Mouse (Mus musculus): ENCODE measurements around the gene Pyy.

Gene Pyy

GRCm38 (mm10) chr11:102096887-102097391 is 10.7 kb downstream of the Pyy start:
- intact Hi-C loops (cut with DNase I) = loop anchor here (5.0 kb wide), 1 partner anchor 35 kb away; no protein-coding TSS in a partner anchor

DNA sequence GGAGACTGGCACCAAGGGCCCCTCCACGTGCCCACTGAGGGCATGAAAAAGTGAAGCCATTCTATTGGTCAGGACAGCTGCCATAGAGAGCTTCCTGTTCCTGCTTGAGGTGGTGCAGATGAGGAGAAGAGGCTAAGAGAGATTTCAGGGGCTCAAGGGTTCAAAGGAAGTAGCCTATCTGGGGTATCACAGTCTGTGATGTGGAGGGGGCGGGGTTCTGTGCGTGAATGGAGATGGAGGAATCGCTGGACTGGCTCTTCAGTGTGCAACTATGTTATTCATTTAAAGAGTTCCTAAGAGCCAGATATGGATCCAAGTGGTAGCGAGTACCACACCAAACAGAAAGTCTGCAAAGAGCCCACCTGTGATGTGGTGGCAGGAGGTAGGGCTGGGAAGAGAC is 11.2 kb downstream of the Pyy start:
- intact Hi-C loops (cut with DNase I) = loop anchor here (5.0 kb wide), 1 partner anchor 34 kb away; no protein-coding TSS in a partner anchor

DNA sequence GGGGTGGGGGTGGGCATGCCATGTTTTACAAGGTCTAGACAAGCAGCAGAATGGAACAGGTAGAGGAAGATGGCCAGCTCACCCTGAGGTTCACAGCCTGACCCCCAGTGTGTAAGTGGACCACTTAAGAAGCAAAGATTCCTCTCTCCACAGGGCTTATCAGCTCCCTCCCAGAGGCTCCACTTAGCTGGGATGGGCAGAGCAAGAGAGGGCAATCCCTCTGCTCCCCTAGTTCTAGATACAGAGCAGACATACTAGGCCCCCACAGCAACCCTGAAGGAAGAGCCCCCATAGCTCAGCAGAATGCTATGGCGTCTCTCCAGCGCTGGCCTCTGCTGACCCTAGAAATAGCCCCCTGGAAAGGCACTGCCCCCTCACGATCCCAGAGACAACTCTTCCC is 12.0 kb downstream of the Pyy start:
- intact Hi-C loops (cut with DNase I) = loop anchor here (5.0 kb wide), 1 partner anchor 33 kb away; no protein-coding TSS in a partner anchor

DNA sequence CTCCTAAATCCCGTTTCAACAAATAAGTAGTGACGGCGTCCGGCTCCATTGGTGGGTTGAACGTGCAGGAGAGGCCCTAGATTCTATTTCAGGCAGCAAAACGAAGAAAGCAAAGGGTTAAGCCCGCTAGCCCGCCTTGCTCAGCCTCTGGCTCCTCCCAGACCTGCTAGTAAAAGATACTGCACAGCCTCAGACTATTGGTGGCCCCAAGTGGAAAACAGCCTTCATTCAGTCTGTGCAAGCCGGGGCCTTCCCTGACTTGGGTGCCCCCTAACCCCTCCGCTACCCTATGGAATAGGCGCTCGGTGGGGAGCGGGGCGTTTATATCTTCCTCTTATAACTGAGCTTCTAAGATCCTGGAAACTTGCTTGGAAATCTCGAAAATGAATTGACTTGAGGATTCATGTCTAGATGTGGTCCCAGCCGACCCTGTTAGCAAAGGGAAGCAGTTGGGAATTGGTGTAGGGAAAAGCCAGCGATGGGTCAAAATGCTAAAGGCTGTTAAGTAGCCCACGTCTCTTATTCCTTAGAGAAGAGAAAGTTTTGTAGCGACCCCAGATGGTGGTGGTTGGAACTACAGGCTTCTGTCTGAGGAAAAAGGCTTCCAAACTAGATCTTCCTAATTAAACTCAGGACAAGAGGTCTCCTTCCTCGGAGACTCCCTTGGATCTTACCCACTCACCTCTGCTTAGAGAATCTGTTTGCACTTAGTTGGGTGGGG is 18.4 kb downstream of the Pyy start:
- intact Hi-C loops (cut with DNase I) = no loop called here

DNA sequence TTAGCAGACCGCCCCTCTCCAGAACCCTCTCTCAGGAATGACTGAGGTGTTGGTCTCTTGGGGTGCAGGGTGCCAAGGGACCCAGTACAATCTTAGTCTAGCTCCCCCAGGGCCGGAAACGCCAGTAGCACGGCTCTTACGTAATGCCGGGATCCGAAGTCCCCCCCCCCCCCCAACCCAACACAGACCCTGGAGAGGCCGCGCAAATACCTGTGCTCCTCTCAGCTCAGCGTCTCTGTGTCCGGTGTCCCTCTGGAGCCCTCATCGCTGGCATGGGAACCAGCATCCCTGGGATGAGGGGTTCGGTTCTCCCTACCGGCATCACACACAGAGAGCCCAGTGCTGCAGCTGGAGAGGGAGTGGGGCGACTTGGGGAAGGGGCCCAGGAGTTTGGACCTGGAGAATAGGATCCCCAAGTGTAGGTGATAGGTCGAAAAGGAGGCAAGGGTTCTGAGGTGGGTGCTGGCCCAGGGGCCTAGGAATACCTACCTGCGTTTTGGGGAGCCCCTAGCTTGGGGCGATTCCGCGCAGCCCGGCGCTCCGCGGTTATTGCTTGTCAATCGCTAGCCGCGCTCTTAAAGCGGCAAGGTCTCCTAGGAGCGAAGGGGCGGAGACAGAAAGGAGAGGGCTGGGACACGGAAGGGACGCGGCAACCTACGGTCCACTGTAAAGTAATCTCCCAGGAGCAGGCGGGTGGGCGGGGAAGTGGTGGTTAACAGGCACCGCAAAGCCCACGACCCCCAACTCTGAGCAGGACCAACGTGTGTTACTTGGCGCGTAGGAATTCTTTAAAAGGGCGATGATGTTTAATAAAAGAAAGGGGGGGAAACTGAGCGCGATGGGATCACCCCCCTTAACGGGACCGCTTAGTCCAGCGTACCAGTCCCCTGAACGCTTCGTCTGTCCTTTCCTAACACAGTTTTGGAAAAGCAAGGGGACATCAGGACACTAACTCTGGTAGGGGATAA is 19.4 kb downstream of the Pyy start, which contains the start of gene Mpp2:
Mpp2 (minus strand) TSS at position 585 of the 968 bp plus-strand sequence.
- intact Hi-C loops (cut with DNase I) = no loop called here

- intact Hi-C loops (cut with DNase I) = no loop called here
Measured at GRCm38 (mm10) chr11:102087081-102087751, 20.4 kb downstream of the Pyy start.

- intact Hi-C loops (cut with DNase I) = no loop called here
Measured at GRCm38 (mm10) chr11:102086331-102086730, 21.3 kb downstream of the Pyy start.

DNA sequence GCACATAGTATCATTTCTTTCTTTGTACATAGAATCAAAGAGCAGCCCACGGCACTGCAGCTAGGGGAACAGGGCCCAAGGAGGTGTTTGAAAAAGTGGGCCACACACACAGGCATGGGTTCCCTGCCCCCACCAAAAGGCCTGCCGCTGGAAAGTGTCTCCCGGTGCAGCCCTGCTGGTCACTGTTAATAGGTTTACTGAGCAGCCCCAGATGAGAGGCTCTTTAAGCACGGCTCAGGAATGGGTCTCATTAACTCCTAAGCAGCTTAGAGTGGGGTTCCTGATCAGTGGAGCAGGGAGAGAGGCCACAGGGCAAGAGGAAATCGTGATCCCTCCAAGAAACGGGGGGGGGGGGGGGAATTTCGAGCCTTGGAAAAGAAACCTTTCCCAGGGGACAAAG is 23.5 kb downstream of the Pyy start:
- intact Hi-C loops (cut with DNase I) = no loop called here

- intact Hi-C loops (cut with DNase I) = no loop called here
Measured at GRCm38 (mm10) chr11:102083193-102083592, 24.4 kb downstream of the Pyy start.

GRCm38 (mm10) chr11:102082322-102082721 is 25.3 kb downstream of the Pyy start:
- intact Hi-C loops (cut with DNase I) = no loop called here

- intact Hi-C loops (cut with DNase I) = no loop called here
Measured at GRCm38 (mm10) chr11:102073722-102074121, 33.9 kb downstream of the Pyy start.

- intact Hi-C loops (cut with DNase I) = no loop called here
Measured at GRCm38 (mm10) chr11:102072729-102073128, 34.9 kb downstream of the Pyy start.

GRCm38 (mm10) chr11:102070426-102070825 is 37.2 kb downstream of the Pyy start:
- intact Hi-C loops (cut with DNase I) = no loop called here

DNA sequence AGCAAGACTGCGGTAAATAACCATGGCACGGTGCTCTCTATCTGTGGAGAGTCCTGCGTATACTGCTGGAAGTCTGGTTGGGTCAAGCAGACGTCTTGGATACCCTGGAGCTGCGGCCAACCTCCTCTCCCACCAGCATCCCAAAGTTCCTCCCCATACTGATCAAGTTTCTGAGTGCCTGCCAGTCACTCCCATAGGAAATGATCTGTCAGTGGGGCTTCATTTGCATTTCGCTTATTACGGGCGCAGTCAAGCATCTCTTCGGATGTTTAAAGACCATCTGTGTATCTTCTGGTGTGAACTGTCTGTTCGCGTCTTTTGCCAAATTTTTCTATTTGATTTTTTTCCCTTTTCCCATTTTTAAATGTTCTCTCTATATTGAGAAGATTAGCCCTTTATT is 38.0 kb downstream of the Pyy start:
- intact Hi-C loops (cut with DNase I) = no loop called here

- intact Hi-C loops (cut with DNase I) = no loop called here
Measured at GRCm38 (mm10) chr11:102068969-102069368, 38.7 kb downstream of the Pyy start.

GRCm38 (mm10) chr11:102063076-102063475 is 44.6 kb downstream of the Pyy start:
- intact Hi-C loops (cut with DNase I) = loop anchor here (5.0 kb wide), 2 partner anchors 34 to 74 kb away; no protein-coding TSS in a partner anchor

DNA sequence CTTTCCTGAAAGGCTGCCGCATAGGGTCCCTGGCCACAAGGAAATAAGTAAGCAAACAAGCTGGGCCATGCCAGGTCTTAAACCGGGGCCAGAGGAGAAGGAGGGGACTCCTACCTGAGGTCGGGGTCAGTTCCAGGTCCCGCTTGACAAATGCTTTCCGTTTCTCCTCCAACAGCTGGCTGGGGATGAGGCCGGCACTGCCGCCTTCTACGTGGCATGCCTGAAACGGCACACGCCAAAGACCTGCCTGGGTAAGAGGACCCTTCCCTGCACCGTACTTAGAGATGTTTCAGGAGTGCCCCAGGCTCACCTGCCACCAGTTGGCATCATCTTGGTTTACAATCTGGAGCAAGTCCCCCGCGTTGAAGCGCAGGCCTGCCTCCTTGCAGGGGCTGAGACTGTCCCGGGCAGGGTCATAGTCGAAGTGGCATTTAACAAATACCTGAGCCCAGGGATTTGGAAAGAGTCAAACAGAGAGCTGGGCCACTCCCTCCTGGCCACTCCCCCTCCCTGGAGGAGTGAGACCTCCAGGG is 45.6 kb downstream of the Pyy start:
- intact Hi-C loops (cut with DNase I) = loop anchor here (5.0 kb wide), 2 partner anchors 35 to 75 kb away; no protein-coding TSS in a partner anchor

DNA sequence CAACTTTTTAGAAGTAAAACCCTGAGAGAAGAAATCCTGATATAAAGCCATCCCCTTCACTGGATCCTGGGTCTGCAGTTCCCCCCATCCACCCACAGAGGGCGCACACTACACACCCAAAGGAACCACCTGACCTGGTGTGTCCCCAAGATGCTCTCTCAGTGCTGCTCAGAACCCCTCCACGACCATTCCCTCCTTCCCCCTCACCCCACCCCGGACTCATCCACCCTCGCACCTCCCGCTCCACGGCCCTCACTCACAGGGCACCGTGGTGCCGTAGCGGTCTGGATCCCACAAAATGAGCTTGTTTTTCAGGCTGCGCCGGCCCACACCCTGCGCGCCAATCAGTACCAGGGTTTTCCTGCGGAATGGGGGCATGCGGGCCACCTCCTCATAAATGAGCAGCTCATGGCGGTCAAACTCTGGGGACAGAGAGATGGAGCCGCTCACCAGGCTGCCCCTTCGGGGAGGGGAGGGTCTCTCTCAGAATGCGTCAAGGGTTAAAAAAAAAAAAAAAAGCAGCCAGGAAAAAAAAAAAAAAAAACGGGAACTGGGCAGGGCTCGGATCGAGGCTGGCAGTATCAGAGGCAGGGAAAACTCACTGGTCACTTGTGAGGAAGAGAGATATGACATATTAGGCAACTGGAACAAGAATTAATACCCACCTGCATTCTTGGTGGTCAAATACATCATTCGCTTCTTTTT is 46.2 kb downstream of the Pyy start:
- intact Hi-C loops (cut with DNase I) = loop anchor here (5.0 kb wide), 2 partner anchors 36 to 76 kb away; no protein-coding TSS in a partner anchor

All from adrenal gland (tissue).